Mouse (Mus musculus) layer of hippocampus, adult 2 months (tissue): ENCODE results near the gene Rtbdn. TPM values are rescaled to one million over a fixed set of nuclear protein-coding genes. Genes with fewer than 3 reads are reported as not detected.

Experiments
- DNase-seq, 2 experiments: peaks; one replicate each; pipeline ENCODE4 v3.0.0; 2022; ENCODE audit warnings: low spot score in 2 of 2
- H3K27ac ChIP-seq: fragments of 200-600 bp; 2 replicates; pipeline ENCODE4 v1.8.1; 2022
- H3K4me3 ChIP-seq: fragments of 200-600 bp; 2 replicates; pipeline ENCODE4 v1.8.1; 2022; ENCODE audit warnings: mild to moderate bottlenecking
- CTCF ChIP-seq: fragments of 200-600 bp; conservative IDR thresholded peaks from 2 replicates; pipeline ENCODE4 v1.8.1; 2022; ENCODE audit warnings: antibody characterized with exemption, mild to moderate bottlenecking, moderate library complexity
- total RNA-seq, 2 experiments: library from RNA; stranded (reverse); gene quantifications; 2 replicates each; pipeline ENCODE4 v1.2.3; 2021

Rtbdn gene
- total RNA-seq, 2 experiments from 2014 or later, result 1.1 TPM

DNA sequence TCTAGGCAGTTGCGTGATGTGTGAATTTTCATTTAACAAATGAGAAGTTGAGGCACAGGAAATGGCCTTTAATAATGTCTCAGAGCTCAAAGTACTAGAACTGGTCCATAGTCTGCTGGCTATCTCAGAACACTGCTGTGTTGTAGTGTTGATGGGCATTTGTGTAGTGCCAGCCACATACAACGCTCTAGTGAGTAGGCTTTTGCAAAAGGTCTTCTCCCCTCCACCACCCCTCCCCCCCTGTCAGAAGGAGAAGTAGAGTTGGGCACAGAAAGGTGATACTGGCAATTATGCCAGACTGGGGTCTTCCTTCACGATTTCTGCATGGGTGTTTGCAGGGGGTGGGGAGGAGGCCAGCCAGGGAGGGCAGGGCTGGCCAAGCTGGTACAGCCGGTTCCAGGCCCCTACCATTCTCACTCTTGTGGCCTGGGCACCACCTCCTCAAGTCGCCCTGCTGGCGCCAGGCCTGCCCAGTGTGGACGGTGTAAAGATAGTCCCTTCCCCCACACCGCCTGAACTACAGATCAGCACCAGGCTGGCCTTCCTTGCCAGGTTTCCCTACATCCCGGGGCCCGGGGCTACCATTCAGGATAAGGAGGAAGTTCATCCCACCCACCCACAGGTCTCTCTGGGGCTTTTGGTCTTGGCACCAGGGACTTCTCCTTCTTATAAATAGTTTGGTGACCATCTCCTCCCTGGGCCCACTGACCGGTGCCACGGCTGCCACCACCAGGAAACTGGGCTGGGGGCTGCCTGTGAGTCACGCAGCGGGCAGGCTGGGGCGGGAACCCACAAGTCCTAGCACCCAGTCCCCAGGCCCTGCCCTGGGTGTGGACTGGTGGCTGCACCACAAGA, 35.1 kb downstream of the Rtbdn start:
- peak overlapping the region; percentile 99; the same call in 1 of the 2 replicates for H3K27ac ChIP-seq
- no peak overlapping the region for H3K4me3 ChIP-seq
- no peak for DNase-seq
- no peak for TF ChIP-seq CTCF

DNA sequence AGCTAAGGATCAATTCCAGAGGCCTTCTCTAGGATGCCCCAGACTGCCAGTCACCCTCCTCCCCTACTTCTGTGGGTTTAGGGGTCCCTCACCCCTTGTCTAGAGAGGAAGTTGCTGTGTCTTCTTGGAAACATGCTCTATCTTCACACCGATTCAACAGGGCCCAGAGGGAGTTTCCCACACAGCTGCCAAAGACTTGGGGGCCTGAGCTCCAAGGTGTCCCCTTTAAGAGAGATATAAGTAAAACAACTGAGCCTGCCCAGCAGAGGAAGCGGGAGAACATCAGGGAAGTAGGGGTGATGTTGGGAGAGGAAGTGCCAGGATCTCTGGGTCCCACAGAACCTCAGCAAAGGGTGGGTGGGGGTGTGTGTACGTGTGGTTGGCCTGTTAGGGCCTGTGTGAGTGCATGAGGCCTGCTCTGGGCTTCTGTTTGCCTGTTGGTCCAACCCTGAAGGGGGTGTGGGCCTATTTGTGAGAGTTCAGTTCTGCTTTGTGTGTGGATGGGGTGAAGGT, 35.8 kb downstream of the Rtbdn start:
- no peak for TF ChIP-seq CTCF
- Histone ChIP-seq H3K27ac (peak overlapping the region; percentile 6; the same call in 1 of the 2 replicates), H3K4me3 (no peak overlapping the region)
- no peak for DNase-seq

DNA sequence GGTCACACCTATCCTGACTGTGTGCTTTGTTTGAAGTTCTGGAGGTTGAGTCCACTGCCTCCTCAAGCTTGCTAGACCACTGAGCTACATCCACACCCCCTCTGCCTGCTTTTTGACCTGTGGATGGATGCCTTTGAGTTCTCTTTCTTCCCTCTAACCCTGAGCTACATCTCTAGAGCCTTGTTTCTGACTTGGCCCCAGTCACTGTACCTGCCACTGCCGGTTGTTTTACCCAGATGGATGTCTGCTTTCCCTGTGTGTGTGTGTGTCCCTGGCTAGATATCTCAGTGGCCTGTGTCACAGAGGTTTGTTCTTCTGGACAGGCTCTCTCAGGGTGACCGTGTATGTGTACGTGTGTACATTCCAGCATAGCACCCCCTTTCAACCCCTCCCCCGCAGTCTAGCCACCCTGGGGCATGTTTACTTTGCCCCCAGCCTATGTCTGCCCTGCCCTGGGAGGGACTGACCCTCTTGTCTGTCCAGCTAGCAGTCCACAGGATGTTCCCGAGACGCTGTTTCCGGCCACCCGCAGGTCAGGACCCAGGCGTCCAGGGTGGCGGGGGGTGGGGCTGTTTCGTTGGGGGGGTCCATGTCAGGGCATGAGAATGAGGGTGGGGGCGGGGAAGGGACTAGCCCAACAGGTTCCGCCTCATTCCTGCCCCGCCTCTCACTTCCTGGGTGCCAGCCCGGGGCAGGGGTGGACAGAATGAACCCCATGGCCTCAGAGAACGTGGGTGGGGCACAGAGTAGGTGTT, 37.7 kb downstream of the Rtbdn start:
- TF ChIP-seq CTCF, result no peak
- peak overlapping the region; percentile 100 for H3K27ac ChIP-seq
- no peak for DNase-seq
- H3K4me3 ChIP-seq, result peak overlapping the region; percentile 76

DNA sequence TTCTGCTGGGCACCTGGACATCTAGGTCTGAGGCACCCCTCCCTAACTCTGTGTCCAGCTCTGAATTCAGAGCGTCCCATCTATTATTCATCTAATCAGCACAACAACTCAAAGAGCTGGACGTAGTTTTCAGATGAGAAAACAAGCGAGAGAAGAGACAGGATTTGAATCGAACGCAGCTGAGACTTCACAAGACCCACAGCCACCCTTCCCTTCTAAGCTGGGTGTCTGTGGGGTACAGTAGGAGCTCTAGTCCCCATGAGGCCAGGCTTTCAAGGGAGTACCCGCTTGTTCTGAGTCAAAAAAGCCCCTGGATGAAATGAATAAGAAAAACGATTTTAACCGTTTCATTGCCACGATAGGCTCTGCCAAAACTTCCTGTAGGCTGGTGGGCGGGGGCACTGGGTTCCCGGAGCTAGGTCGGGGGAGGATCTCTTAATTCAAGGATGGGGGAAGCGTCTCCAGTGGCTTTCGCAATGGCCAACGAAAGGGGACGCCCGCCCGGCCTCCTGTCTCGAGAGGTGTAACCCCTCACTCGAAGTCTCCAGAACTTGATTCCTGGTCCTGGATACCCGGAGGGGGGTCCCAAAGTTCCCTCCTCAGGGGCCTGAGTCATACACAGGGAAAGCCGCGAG, 38.4 kb downstream of the Rtbdn start:
- peak overlapping the region; percentile 100 for H3K27ac ChIP-seq
- H3K4me3 ChIP-seq, result peak overlapping the region; percentile 76
- DNase-seq, result no peak
- TF ChIP-seq CTCF, result no peak

DNA sequence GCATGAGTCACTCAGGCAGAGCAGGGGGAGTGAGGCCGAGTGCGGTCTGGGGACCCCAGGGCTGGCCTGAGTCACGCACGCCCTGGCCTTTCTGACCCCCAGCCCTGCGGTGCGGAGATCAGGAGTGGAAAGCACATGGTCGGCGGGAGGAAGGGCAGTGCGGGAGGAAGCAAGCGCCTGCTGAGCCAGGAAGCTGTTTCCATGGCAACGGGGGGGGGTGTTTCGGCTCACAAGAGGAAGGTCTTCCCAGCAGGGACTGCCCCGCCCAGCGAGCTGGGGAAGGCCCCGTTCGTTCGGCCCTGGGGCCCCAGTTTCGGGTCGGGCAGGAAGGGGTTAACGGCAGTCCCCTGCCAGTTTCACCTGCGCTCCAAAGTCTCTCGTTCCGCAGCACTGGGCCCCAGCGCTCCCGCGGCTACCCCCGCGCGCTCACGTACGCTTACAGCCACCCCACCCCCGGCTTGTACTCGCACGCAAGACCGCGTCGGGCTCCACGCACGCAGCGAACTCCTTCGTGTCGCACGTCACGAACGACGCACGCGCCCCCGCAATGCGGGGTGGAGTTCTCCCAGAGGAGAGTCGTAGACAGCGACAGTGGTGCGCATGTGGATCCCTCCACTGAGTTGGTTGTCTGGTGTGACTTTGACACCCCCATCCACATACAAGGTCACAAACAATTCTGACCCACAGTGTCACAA, 39.0 kb downstream of the Rtbdn start:
- TF ChIP-seq CTCF, result 0 out of 2 replicates have a peak, but pooled peaks have one; percentile 5
- peak; percentile 93 to 95 for DNase-seq
- H3K4me3 ChIP-seq, result peak overlapping the region; percentile 76

DNA sequence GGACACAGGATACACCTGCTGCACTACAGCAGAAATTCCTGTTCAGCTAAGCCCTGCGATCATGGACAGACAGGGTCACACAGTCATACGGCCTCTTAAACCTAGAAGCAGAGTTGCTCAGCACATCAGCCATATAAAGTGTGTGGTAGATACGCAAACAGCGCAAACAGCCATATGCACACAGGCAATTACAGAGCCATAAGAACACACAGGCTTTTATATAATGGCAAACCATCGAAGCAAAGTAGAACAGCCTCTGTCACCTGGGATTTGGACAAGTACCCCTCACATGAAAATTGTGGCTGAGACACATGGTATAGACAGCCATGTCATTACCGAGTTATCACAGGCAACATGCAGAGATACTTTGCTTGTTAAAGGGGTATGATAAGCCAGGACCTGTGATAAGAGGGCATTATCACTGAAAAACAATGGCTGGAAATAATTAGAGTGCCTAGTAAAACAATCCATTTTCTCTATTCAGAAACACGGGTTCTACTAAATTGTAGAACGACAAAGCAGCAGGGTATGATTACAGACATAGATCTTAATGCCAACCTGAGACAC, 39.7 kb downstream of the Rtbdn start:
- TF ChIP-seq CTCF, result no peak
- Histone ChIP-seq H3K27ac (peak overlapping the region; percentile 100), H3K4me3 (peak overlapping the region; percentile 76)
- DNase-seq, result no peak

More for the DNA sequence above, 39.0 kb downstream of the Rtbdn start:
- H3K27ac ChIP-seq, result peak overlapping the region; percentile 100

DNA sequence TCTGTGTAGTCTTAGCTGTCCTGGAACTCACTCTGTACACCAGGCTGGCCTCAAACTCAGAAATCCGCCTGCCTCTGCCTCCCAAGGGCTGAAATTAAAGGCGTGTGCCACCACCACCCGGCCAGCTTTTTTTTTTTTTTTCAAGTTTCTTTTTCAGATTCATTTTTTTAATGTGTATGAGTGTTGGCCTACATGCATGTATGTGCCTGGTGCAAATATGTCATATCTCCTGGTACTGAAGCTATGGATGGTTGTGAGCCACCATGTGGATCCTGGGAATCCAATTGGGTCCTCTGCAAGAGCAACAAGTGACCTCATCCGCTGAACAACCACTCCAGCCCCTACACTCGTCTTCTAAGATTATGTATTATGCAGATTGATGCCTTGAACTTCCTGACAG, 40.6 kb downstream of the Rtbdn start:
- no peak overlapping the region for H3K4me3 ChIP-seq
- TF ChIP-seq CTCF, result no peak
- no peak overlapping the region for H3K27ac ChIP-seq
- no peak for DNase-seq

DNA sequence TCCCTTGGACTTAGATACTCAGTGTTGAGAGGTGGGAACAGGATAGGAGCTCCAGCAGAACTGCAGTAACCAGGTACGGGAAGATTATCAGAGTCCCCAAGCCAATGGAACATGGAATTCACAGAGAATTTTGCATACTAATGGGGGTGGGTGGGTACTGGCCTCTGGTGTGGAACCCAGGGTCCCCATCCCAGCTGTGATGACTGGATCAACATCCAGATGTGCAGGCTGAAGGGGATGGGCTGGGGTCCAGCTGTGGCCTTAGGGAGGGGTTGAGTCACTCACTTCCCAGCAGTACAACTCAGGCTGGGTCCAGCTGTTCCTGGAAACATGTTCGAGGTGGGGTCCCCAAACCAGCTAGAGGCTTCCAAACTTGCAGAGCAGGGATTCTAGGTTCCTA, 41.1 kb downstream of the Rtbdn start:
- Histone ChIP-seq H3K4me3 (no peak overlapping the region), H3K27ac (no peak overlapping the region)
- no peak for TF ChIP-seq CTCF
- DNase-seq, result no peak

DNA sequence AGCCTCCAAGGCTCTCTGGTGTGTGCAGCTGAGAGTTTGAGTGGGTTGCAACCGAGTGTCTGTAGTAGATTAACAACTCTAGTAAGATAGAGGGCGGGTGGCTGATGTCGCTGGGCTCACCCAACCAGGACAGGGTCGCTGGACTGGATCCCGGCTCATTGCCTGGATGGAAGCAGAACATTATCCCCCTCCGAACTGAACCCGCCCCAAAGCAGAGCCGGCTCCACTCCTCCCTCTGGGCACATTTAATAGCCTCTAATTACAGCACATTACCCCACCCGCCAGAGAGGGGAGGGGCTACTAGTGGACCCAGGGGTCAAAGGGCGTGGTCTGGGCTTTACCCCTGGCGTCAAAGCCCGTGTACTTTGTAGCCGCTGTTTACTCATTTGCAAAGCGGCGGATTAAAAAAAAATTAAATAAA, 42.5 kb downstream of the Rtbdn start:
- TF ChIP-seq CTCF, result no peak
- H3K4me3 ChIP-seq, result peak overlapping the region; percentile 68; the same call in 1 of the 2 replicates
- H3K27ac ChIP-seq, result peak overlapping the region; percentile 86
- no peak for DNase-seq

DNA sequence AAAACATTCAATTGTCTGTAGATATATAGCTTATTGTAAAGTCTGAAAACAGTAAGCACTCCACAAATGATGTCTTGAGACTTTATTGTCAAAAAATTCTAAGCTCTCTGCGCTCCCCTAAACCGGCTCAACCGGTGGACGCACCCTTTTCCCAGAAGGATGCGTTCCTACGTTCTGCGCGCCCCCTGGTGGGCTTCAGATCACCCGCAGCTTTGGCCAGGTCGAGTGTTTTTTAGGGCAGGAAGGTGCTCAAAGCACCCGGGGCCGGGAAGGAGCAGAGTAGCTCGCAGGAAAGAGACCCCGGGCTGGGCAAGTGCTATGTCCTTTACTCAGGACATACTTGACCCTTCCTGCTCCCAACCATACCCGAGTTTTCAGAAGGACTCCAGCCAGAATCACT, 43.0 kb downstream of the Rtbdn start:
- H3K4me3 ChIP-seq, result peak overlapping the region; percentile 68
- DNase-seq, result peak; percentile 83 to 85
- peak; percentile 70 for TF ChIP-seq CTCF
- peak overlapping the region; percentile 86 for H3K27ac ChIP-seq

DNA sequence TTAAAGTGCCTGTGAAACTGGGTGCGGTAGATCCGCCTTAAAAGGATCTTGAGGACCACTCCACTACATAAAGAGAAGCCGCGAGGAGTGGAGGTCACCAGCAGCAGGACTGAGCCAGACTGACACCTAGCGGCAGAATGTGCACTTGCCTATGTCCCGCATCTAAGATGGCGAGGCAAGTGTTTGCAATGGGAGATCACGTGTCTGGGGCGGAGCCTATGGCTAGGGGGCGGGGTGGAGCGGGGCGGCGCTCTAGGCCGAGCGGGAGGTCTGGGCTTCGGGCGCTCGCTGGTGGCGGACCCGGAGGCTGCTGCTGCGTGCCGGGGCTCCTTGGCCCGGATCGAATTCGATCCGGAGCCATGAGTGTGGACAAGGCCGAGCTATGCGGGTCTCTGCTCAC, 43.6 kb downstream of the Rtbdn start, which contains the start of gene Hook2:
Gene Hook2, plus strand, starts transcription at position 255 of the 400 bp plus-strand sequence.
- Histone ChIP-seq H3K27ac (peak within 1 kb of the TSS; percentile 86), H3K4me3 (peak within 1 kb of the TSS; percentile 68)
- peak; percentile 96 for DNase-seq
- TF ChIP-seq CTCF, result peak; percentile 66

DNA sequence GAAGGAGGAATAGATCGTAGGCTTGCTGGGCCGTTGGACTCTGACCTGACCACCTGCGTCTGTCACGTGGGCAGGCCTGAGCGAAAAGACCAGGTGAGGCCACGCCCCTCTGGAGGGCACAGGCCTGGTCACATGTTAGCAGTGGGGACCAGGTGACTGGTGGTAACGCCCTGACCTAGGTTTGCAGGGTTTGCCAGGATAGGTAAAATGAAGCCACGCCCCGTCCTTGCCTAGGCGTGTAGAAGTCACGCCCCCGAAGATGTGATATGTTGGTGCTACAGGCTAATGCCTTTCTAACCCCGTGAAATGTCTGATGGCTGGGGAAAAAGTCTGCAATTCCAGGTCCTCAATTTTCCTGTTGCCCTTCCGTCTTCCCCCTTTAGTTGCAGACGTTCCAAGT, 44.0 kb downstream of the Rtbdn start:
- no peak for TF ChIP-seq CTCF
- no peak for DNase-seq
- H3K27ac ChIP-seq, result peak overlapping the region; percentile 86
- peak overlapping the region; percentile 68 for H3K4me3 ChIP-seq
